8 mouse cellular contexts compared by ENCODE assay signal in the genomic region with DNA sequence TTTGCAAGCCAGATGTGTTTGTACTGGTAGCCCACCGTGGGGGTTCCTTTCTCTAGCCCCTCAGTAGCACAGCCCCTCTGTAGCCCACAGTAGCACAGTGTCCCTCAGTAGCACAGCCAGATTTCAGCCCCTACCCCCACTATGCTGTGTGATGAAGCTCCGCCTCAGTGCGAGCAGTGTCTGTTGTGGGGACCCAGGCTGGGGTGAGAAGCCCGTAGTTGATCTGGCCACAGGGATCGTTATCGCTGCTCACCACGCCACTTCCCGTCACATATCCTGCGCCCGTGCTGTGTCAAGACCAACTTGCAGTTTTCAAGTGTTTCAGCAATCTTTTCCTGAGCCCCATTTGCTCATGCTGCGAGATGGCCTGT. TPM values are rescaled to one million over a fixed set of nuclear protein-coding genes. Genes with fewer than 3 reads are reported as not detected.
DNase-seq lines count a peak whose midpoint lies in the region; ATAC-seq and TF ChIP-seq lines count a peak whose summit lies in the region.

No protein-coding gene starts in this region.

- no peaks in the 10 kb centered on the region for H3K36me3 ChIP-seq in lung, embryonic 14.5 days (ENCODE audit: insufficient read depth)
- H3K36me3 ChIP-seq in heart, embryonic 11.5 days (ENCODE audit: control insufficient read depth, insufficient read depth, low read length), result no peaks in the 10 kb centered on the region
- H3K36me3 ChIP-seq in lung, embryonic 16.5 days (ENCODE audit: control insufficient read depth, insufficient read depth, low read length), result no peaks in the 10 kb centered on the region

- H3K27ac ChIP-seq in lung, embryonic 14.5 days (ENCODE audit: low read depth), result no peak overlapping the region
- H3K27ac ChIP-seq in heart, embryonic 11.5 days (ENCODE audit: low read depth, low read length), result no peak overlapping the region
- no peak overlapping the region for H3K27ac ChIP-seq in lung, embryonic 16.5 days (ENCODE audit: low read length)

- H3K4me2 ChIP-seq in lung, embryonic 14.5 days, result peak overlapping the region; percentile 40; the same call in 1 of the 2 replicates
- H3K4me2 ChIP-seq in heart, embryonic 11.5 days, result peak overlapping the region; percentile 45
- peak overlapping the region; percentile 27 for H3K4me2 ChIP-seq in lung, embryonic 16.5 days (ENCODE audit: low read depth, low read length)

- H3K27me3 ChIP-seq in lung, embryonic 14.5 days (ENCODE audit: insufficient read depth, low read length), result no peaks in the 10 kb centered on the region
- H3K27me3 ChIP-seq in heart, embryonic 11.5 days (ENCODE audit: control insufficient read depth, insufficient read depth, low read length), result no peaks in the 10 kb centered on the region
- no peaks in the 10 kb centered on the region for H3K27me3 ChIP-seq in lung, embryonic 16.5 days (ENCODE audit: control insufficient read depth, insufficient read depth, low read depth, low read length)

- no peak overlapping the region for H3K4me3 ChIP-seq in lung, embryonic 14.5 days (ENCODE audit: low read depth, low read length)
- no peak overlapping the region for H3K4me3 ChIP-seq in lung, adult 2 months (replicated peaks; ENCODE audit: extremely low read depth, low read depth, low read length)
- H3K4me3 ChIP-seq in heart, embryonic 11.5 days (ENCODE audit: low read depth, low read length), result no peak overlapping the region
- no peak overlapping the region for H3K4me3 ChIP-seq in lung, embryonic 16.5 days (ENCODE audit: low read length)

- ATAC-seq in lung, embryonic 14.5 days (ENCODE audit: insufficient read depth), result no peak
- no peak for ATAC-seq in heart, embryonic 11.5 days (replicated peaks; ENCODE audit: insufficient number of reproducible peaks, low FRiP score, low TSS enrichment)
- peak; percentile 21; the same call in 1 of the 2 replicates for ATAC-seq in lung, embryonic 16.5 days (ENCODE audit: low read depth)
- ATAC-seq in frontal cortex, adult (ENCODE audit: low TSS enrichment), result no peak

- peak; percentile 25 for DNase-seq in lung, embryonic 14.5 days
- DNase-seq in lung, adult 2 months, result no peak
- DNase-seq in thymus, postnatal 0 days (ENCODE audit: low spot score), result peak; percentile 66
- no peak for DNase-seq in gastrocnemius, adult 8-10 months (ENCODE audit: low spot score in 2 of 2)
- no peak for DNase-seq in layer of hippocampus, postnatal 25 days (ENCODE audit: extremely low spot score in 1 of 2, low spot score in 1 of 2)

- no peak for TF ChIP-seq POLR2A in lung, adult 2 months (IDR thresholded peaks at IDR 0.05; ENCODE audit: borderline replicate concordance, extremely low read depth, low read depth, low read length)

- no peak for TF ChIP-seq CTCF in lung, embryonic 14.5 days (IDR thresholded peaks at IDR 0.05; ENCODE audit: low read depth)
- no peak for TF ChIP-seq CTCF in lung, adult 2 months (IDR thresholded peaks at IDR 0.05; ENCODE audit: insufficient read depth, low read length)

- H3K4me1 ChIP-seq in lung, embryonic 14.5 days (ENCODE audit: insufficient read depth), result peaks cover 4% of the 10 kb centered on the region
- H3K4me1 ChIP-seq in lung, adult 2 months (ENCODE audit: control insufficient read depth, insufficient read depth, low read length), result no peaks in the 10 kb centered on the region
- peaks cover 5% of the 10 kb centered on the region; the same call in 1 of the 2 replicates for H3K4me1 ChIP-seq in heart, embryonic 11.5 days (ENCODE audit: control insufficient read depth, insufficient read depth, low read length)
- peaks cover 11% of the 10 kb centered on the region; the same call in 1 of the 2 replicates for H3K4me1 ChIP-seq in lung, embryonic 16.5 days (replicated peaks; ENCODE audit: control insufficient read depth, insufficient read depth, low read length)

- peak overlapping the region; percentile 13; the same call in 1 of the 2 replicates for H3K9ac ChIP-seq in lung, embryonic 14.5 days
- no peak overlapping the region for H3K9ac ChIP-seq in heart, embryonic 11.5 days (ENCODE audit: low read depth, low read length)
- peak overlapping the region; percentile 12 for H3K9ac ChIP-seq in lung, embryonic 16.5 days (ENCODE audit: low read length)

- H3K9me3 ChIP-seq in lung, embryonic 14.5 days (ENCODE audit: low read depth, low read length), result no peaks in the 10 kb centered on the region
- no peaks in the 10 kb centered on the region for H3K9me3 ChIP-seq in heart, embryonic 11.5 days (replicated peaks; ENCODE audit: control insufficient read depth, low read length)
- H3K9me3 ChIP-seq in lung, embryonic 16.5 days (ENCODE audit: control insufficient read depth, low read length), result no peaks in the 10 kb centered on the region

- 30% methylated on average over 11 of the region's 11 CpGs for WGBS in lung, embryonic 14.5 days
- WGBS in lung, adult 2 months, result 30% methylated on average over 11 of the region's 11 CpGs
- whole genome bisulfite sequencing in heart, embryonic 11.5 days (ENCODE audit: insufficient replicate concordance), result 17% methylated on average over 11 of the region's 11 CpGs
- WGBS in lung, embryonic 16.5 days, result 19% methylated on average over 11 of the region's 11 CpGs

RNA-seq across cellular contexts. Expression of a gene that starts 39.0 kb away (rescaled TPM):
- polyA plus RNA-seq in lung, embryonic 14.5 days (2014; fragmentation: Nextera tagmentation; extraction: Ambion mirVana), result 1.6 and 2.6 TPM in 2 replicates
- 1.2 and 1.5 TPM in 2 replicates for polyA plus RNA-seq in lung, adult 2 months (2012; rRNA removed)
- 0.82 and 0.86 TPM in 2 replicates for polyA plus RNA-seq in heart, embryonic 11.5 days (2014; fragmentation: Nextera tagmentation; extraction: Ambion mirVana)
- 2.0 and 3.0 TPM in 2 replicates for polyA plus RNA-seq in lung, embryonic 16.5 days (2015; fragmentation: Nextera tagmentation; extraction: Ambion mirVana)
- 0.25 and 0.45 TPM in 2 replicates for polyA plus RNA-seq in thymus, postnatal 0 days (2015; fragmentation: Nextera tagmentation; extraction: Ambion mirVana)
- under 1 TPM; 0.20 to 0.70 (median 0.41) TPM for total RNA-seq in gastrocnemius, adult 8-10 months (2022)
- 1 to 10 TPM; 7.9 to 8.2 TPM for total RNA-seq in layer of hippocampus, postnatal 25 days (2021)

Comparison
In these comparisons a context has a peak if more than half of its experiments do, and no peak if none do; other contexts are left out.
1. DNase-seq: peak in lung, embryonic 14.5 days (single experiment) and thymus, postnatal 0 days (single experiment); none in lung, adult 2 months (single experiment), gastrocnemius, adult 8-10 months (0 of 2) and layer of hippocampus, postnatal 25 days (0 of 2).
2. Peak in every context shown above with its lines, with median percentiles within 50 percentile points of each other: H3K4me2 ChIP-seq.